Mouse (Mus musculus) c-Kit-positive CD71-positive TER-119-positive erythroid progenitor cells, embryonic 14.5 days (primary cell): ENCODE data around the gene Arpp19.

Experiments used
- DNase-seq: peaks from one replicate; pipeline ENCODE4 v3.0.0-alpha.2; 2013; ENCODE audit warnings: low spot score

The Arpp19 gene

GRCm38 (mm10) chr9:75038357-75038688, 909 bp downstream of the Arpp19 start:
- no peak for DNase-seq

- no peak for DNase-seq
Measured at GRCm38 (mm10) chr9:75040566-75040965, 3.2 kb downstream of the Arpp19 start.

- DNase-seq: no peak
Measured at GRCm38 (mm10) chr9:75041840-75042525, 4.6 kb downstream of the Arpp19 start.

GRCm38 (mm10) chr9:75043191-75043590, 5.8 kb downstream of the Arpp19 start:
- no peak for DNase-seq

GRCm38 (mm10) chr9:75047079-75047478, 9.7 kb downstream of the Arpp19 start:
- no peak for DNase-seq

GRCm38 (mm10) chr9:75049100-75049499, 11.7 kb downstream of the Arpp19 start:
- no peak for DNase-seq

GRCm38 (mm10) chr9:75050003-75050402, 12.6 kb downstream of the Arpp19 start:
- DNase-seq: peak; percentile 55

- DNase-seq: no peak
Measured at GRCm38 (mm10) chr9:75051841-75052240, 14.4 kb downstream of the Arpp19 start.

GRCm38 (mm10) chr9:75055046-75055445, 17.6 kb downstream of the Arpp19 start:
- no peak for DNase-seq

GRCm38 (mm10) chr9:75064678-75065331, 27.4 kb downstream of the Arpp19 start:
- no peak for DNase-seq

GRCm38 (mm10) chr9:75070457-75071028, 33.1 kb downstream of the Arpp19 start, which contains the start of gene Myo5a:
Myo5a (plus strand) TSS chr9:75071015.
- no peak for DNase-seq

- DNase-seq: peak; percentile 60
Measured at GRCm38 (mm10) chr9:75071029-75071705, 33.8 kb downstream of the Arpp19 start.

GRCm38 (mm10) chr9:75071706-75072192, 34.3 kb downstream of the Arpp19 start:
- peak; percentile 9 for DNase-seq

- no peak for DNase-seq
Measured at GRCm38 (mm10) chr9:75072361-75072760, 34.9 kb downstream of the Arpp19 start.

GRCm38 (mm10) chr9:75077191-75077590, 39.8 kb downstream of the Arpp19 start:
- no peak for DNase-seq

- DNase-seq: no peak
Measured at GRCm38 (mm10) chr9:75085242-75085824, 47.9 kb downstream of the Arpp19 start.

- no peak for DNase-seq
Measured at GRCm38 (mm10) chr9:75087823-75088222, 50.4 kb downstream of the Arpp19 start.

- DNase-seq: no peak
Measured at GRCm38 (mm10) chr9:75089285-75089684, 51.9 kb downstream of the Arpp19 start.

GRCm38 (mm10) chr9:75092134-75092533, 54.7 kb downstream of the Arpp19 start:
- DNase-seq: no peak

- no peak for DNase-seq
Measured at GRCm38 (mm10) chr9:75094762-75095161, 57.3 kb downstream of the Arpp19 start.

- DNase-seq: no peak
Measured at GRCm38 (mm10) chr9:75098937-75099336, 61.5 kb downstream of the Arpp19 start.

- DNase-seq: no peak
Measured at GRCm38 (mm10) chr9:75100157-75100781, 62.9 kb downstream of the Arpp19 start.
